In genomic region chr3:122868270-122868669, GRCm38 (mm10) we compare ENCODE assay signal across 38 mouse cellular contexts. TPM values are rescaled to one million over a fixed set of nuclear protein-coding genes. Genes with fewer than 3 reads are reported as not detected.
"Had no signal": no experiment of that assay in that cellular context is flagged by ENCODE, and none has a peak within 500 bp of the region (broad histone marks: within the 10 kb centered on the region; RNA-seq: fewer than 3 reads in every experiment).

No protein-coding gene starts in this region.

- H3K9ac ChIP-seq: embryonic facial prominence, embryonic 12.5 days; embryonic facial prominence, embryonic 13.5 days; embryonic facial prominence, embryonic 15.5 days; forebrain, embryonic 12.5 days; forebrain, embryonic 13.5 days; forebrain, embryonic 15.5 days; forebrain, postnatal 0 days had no signal

- ATAC-seq: forebrain, embryonic 13.5 days; forebrain, embryonic 14.5 days; forebrain, embryonic 15.5 days; forebrain, embryonic 16.5 days; forebrain, postnatal 0 days had no signal

- H3K9me3 ChIP-seq: embryonic facial prominence, embryonic 10.5 days; embryonic facial prominence, embryonic 12.5 days; embryonic facial prominence, embryonic 13.5 days; embryonic facial prominence, embryonic 15.5 days; forebrain, embryonic 10.5 days; forebrain, embryonic 12.5 days; forebrain, embryonic 13.5 days; forebrain, embryonic 15.5 days had no signal

- H3K27ac ChIP-seq: embryonic facial prominence, embryonic 10.5 days; embryonic facial prominence, embryonic 12.5 days; embryonic facial prominence, embryonic 13.5 days; embryonic facial prominence, embryonic 15.5 days; forebrain, embryonic 10.5 days; forebrain, embryonic 12.5 days; forebrain, embryonic 13.5 days; forebrain, embryonic 15.5 days; gastrocnemius, adult 2 months had no signal

- DNase-seq: cerebellum, adult 2 months; cerebellum, adult 8-10 months; cerebellum, adult 9-10 months; cerebellum, adult 9-11 months; cerebellum, postnatal 10 days; cerebellum, postnatal 14 days; cerebellum, postnatal 25 days; cerebellum, postnatal 36 days; embryo, embryonic 11 days; forebrain, postnatal 0 days; gastrocnemius, adult 2 months; gastrocnemius, postnatal 10 days; gastrocnemius, postnatal 14 days; gastrocnemius, postnatal 25 days; gastrocnemius, postnatal 36 days; heart, adult 18-20 months had no signal

- H3K4me2 ChIP-seq: embryonic facial prominence, embryonic 12.5 days; embryonic facial prominence, embryonic 13.5 days; embryonic facial prominence, embryonic 15.5 days; forebrain, embryonic 12.5 days; forebrain, embryonic 13.5 days; forebrain, embryonic 15.5 days had no signal

- H3K4me3 ChIP-seq: embryonic facial prominence, embryonic 10.5 days; embryonic facial prominence, embryonic 12.5 days; embryonic facial prominence, embryonic 13.5 days; embryonic facial prominence, embryonic 15.5 days; erythroblast, embryonic 14.5 days; forebrain, embryonic 10.5 days; forebrain, embryonic 12.5 days; forebrain, embryonic 13.5 days; forebrain, embryonic 15.5 days; gastrocnemius, adult 2 months had no signal

- H3K27me3 ChIP-seq: embryonic facial prominence, embryonic 12.5 days; embryonic facial prominence, embryonic 13.5 days; embryonic facial prominence, embryonic 15.5 days; forebrain, embryonic 12.5 days; forebrain, embryonic 13.5 days; forebrain, embryonic 15.5 days had no signal

- H3K4me1 ChIP-seq: embryonic facial prominence, embryonic 10.5 days; embryonic facial prominence, embryonic 12.5 days; embryonic facial prominence, embryonic 13.5 days; embryonic facial prominence, embryonic 15.5 days; forebrain, embryonic 10.5 days; forebrain, embryonic 12.5 days; forebrain, embryonic 13.5 days; forebrain, embryonic 15.5 days had no signal

- H3K36me3 ChIP-seq: embryonic facial prominence, embryonic 10.5 days; embryonic facial prominence, embryonic 12.5 days; embryonic facial prominence, embryonic 13.5 days; embryonic facial prominence, embryonic 15.5 days; forebrain, embryonic 10.5 days; forebrain, embryonic 12.5 days; forebrain, embryonic 15.5 days had no signal

RNA-seq across cellular contexts. Expression of gene Fabp2, which starts 26.6 kb away (rescaled TPM):
- total RNA-seq: common myeloid progenitor, adult 5-6 weeks; forebrain, postnatal 0 days; gastrocnemius, adult 18-20 months; gastrocnemius, adult 2 months; gastrocnemius, adult 8-10 months; gastrocnemius, postnatal 10 days; gastrocnemius, postnatal 14 days; gastrocnemius, postnatal 25 days; gastrocnemius, postnatal 36 days; gastrocnemius, postnatal 4 days; granulocyte monocyte progenitor cell, adult 5-6 weeks; heart, adult 18-20 months had no signal
- polyA plus RNA-seq: cerebellum, adult 2 months; cortical plate, adult 2 months; embryonic facial prominence, embryonic 10.5 days; embryonic facial prominence, embryonic 11.5 days; embryonic facial prominence, embryonic 12.5 days; embryonic facial prominence, embryonic 13.5 days; embryonic facial prominence, embryonic 14.5 days; erythroblast, embryonic 14.5 days; forebrain, embryonic 10.5 days; forebrain, embryonic 11.5 days; forebrain, embryonic 12.5 days; forebrain, embryonic 14.5 days; forebrain, embryonic 15.5 days; forebrain, embryonic 16.5 days; forebrain, postnatal 0 days; frontal cortex, adult 2 months; gonadal fat pad, adult 2 months had no signal

RNA-seq across cellular contexts. Expression of gene Gm10959, which starts 50.9 kb away (rescaled TPM):
- total RNA-seq: common myeloid progenitor, adult 5-6 weeks; forebrain, postnatal 0 days; gastrocnemius, adult 18-20 months; gastrocnemius, adult 2 months; gastrocnemius, adult 8-10 months; gastrocnemius, postnatal 10 days; gastrocnemius, postnatal 14 days; gastrocnemius, postnatal 25 days; gastrocnemius, postnatal 36 days; gastrocnemius, postnatal 4 days; granulocyte monocyte progenitor cell, adult 5-6 weeks; heart, adult 18-20 months had no signal
- polyA plus RNA-seq: cerebellum, adult 2 months; cortical plate, adult 2 months; embryonic facial prominence, embryonic 10.5 days; embryonic facial prominence, embryonic 11.5 days; embryonic facial prominence, embryonic 12.5 days; embryonic facial prominence, embryonic 13.5 days; embryonic facial prominence, embryonic 14.5 days; embryonic facial prominence, embryonic 15.5 days; erythroblast, embryonic 14.5 days; forebrain, embryonic 10.5 days; forebrain, embryonic 11.5 days; forebrain, embryonic 12.5 days; forebrain, embryonic 13.5 days; forebrain, embryonic 14.5 days; forebrain, embryonic 15.5 days; forebrain, embryonic 16.5 days; forebrain, postnatal 0 days; frontal cortex, adult 2 months; gonadal fat pad, adult 2 months had no signal
